Mouse (Mus musculus): ENCODE measurements around the gene Etv1. TPM values are rescaled to one million over a fixed set of nuclear protein-coding genes. Genes with fewer than 3 reads are reported as not detected.

Gene Etv1
- polyA plus RNA-seq, 1 experiment, result 2.0 TPM

- Histone ChIP-seq H3K36me3 (ENCODE audit: control insufficient read depth, insufficient read depth, low read length) (no peaks in the 10 kb centered on the region), H3K27me3 (ENCODE audit: control insufficient read depth, insufficient read depth, low read length) (no peaks in the 10 kb centered on the region), H3K4me1 (replicated peaks; ENCODE audit: control insufficient read depth, insufficient read depth, low read length) (no peaks in the 10 kb centered on the region), H3K27ac (ENCODE audit: control insufficient read depth, insufficient read depth, low read length) (no peak overlapping the region), H3K4me3 (ENCODE audit: control insufficient read depth, insufficient read depth, low read length) (no peak overlapping the region)
- TF ChIP-seq CTCF (IDR thresholded peaks at IDR 0.05; ENCODE audit: borderline replicate concordance, control insufficient read depth, extremely low read depth, insufficient read depth, low read length, poor library complexity), result no peak
- no peak for TF ChIP-seq POLR2A (IDR thresholded peaks at IDR 0.05; ENCODE audit: control insufficient read depth, extremely low read depth, insufficient read depth, low read length, poor library complexity)
- no peak for DNase-seq
- WGBS, result 69% methylated on average over 3 of the region's 3 CpGs
These were observed 125.3 kb downstream of the Etv1 start for GRCm38 (mm10) chr12:38904516-38904915.

GRCm38 (mm10) chr12:38906314-38906713 lies 127.1 kb downstream of the Etv1 start:
- Histone ChIP-seq H3K4me3 (ENCODE audit: control insufficient read depth, insufficient read depth, low read length) (no peak overlapping the region), H3K4me1 (replicated peaks; ENCODE audit: control insufficient read depth, insufficient read depth, low read length) (no peaks in the 10 kb centered on the region), H3K27ac (ENCODE audit: control insufficient read depth, insufficient read depth, low read length) (no peak overlapping the region), H3K36me3 (ENCODE audit: control insufficient read depth, insufficient read depth, low read length) (no peaks in the 10 kb centered on the region), H3K27me3 (ENCODE audit: control insufficient read depth, insufficient read depth, low read length) (no peaks in the 10 kb centered on the region)
- DNase-seq, result no peak
- WGBS, result 94% methylated on average over 6 of the region's 6 CpGs
- no peak for TF ChIP-seq POLR2A (IDR thresholded peaks at IDR 0.05; ENCODE audit: control insufficient read depth, extremely low read depth, insufficient read depth, low read length, poor library complexity)
- no peak for TF ChIP-seq CTCF (IDR thresholded peaks at IDR 0.05; ENCODE audit: borderline replicate concordance, control insufficient read depth, extremely low read depth, insufficient read depth, low read length, poor library complexity)

GRCm38 (mm10) chr12:38906812-38907211 lies 127.6 kb downstream of the Etv1 start:
- H3K36me3 ChIP-seq (ENCODE audit: control insufficient read depth, insufficient read depth, low read length), result no peaks in the 10 kb centered on the region
- WGBS, result 77% methylated on average over 9 of the region's 9 CpGs
- no peak overlapping the region for H3K4me3 ChIP-seq (ENCODE audit: control insufficient read depth, insufficient read depth, low read length)
- H3K27me3 ChIP-seq (ENCODE audit: control insufficient read depth, insufficient read depth, low read length), result no peaks in the 10 kb centered on the region
- TF ChIP-seq CTCF (IDR thresholded peaks at IDR 0.05; ENCODE audit: borderline replicate concordance, control insufficient read depth, extremely low read depth, insufficient read depth, low read length, poor library complexity) (no peak), POLR2A (IDR thresholded peaks at IDR 0.05; ENCODE audit: control insufficient read depth, extremely low read depth, insufficient read depth, low read length, poor library complexity) (no peak)
- H3K27ac ChIP-seq (ENCODE audit: control insufficient read depth, insufficient read depth, low read length), result no peak overlapping the region
- no peak for DNase-seq
- H3K4me1 ChIP-seq (replicated peaks; ENCODE audit: control insufficient read depth, insufficient read depth, low read length), result no peaks in the 10 kb centered on the region

GRCm38 (mm10) chr12:38908947-38909346 lies 129.8 kb downstream of the Etv1 start:
- no peak overlapping the region for H3K4me3 ChIP-seq (ENCODE audit: control insufficient read depth, insufficient read depth, low read length)
- no peaks in the 10 kb centered on the region for H3K36me3 ChIP-seq (ENCODE audit: control insufficient read depth, insufficient read depth, low read length)
- no peak overlapping the region for H3K27ac ChIP-seq (ENCODE audit: control insufficient read depth, insufficient read depth, low read length)
- H3K4me1 ChIP-seq (replicated peaks; ENCODE audit: control insufficient read depth, insufficient read depth, low read length), result no peaks in the 10 kb centered on the region
- no peaks in the 10 kb centered on the region for H3K27me3 ChIP-seq (ENCODE audit: control insufficient read depth, insufficient read depth, low read length)
- DNase-seq, result no peak
- WGBS, result 93% methylated on average over 3 of the region's 3 CpGs
- no peak for TF ChIP-seq CTCF (IDR thresholded peaks at IDR 0.05; ENCODE audit: borderline replicate concordance, control insufficient read depth, extremely low read depth, insufficient read depth, low read length, poor library complexity)
- TF ChIP-seq POLR2A (IDR thresholded peaks at IDR 0.05; ENCODE audit: control insufficient read depth, extremely low read depth, insufficient read depth, low read length, poor library complexity), result no peak

Measured in thymus, adult 2 months (tissue).